Mouse (Mus musculus) lung, postnatal 0 days (tissue): ENCODE results near the gene Itpkc. TPM values are rescaled to one million over a fixed set of nuclear protein-coding genes. Genes with fewer than 3 reads are reported as not detected.

Experiments used
- ATAC-seq: fragments of 200-750 bp; cut with Nextera tagmentation; 2 replicates; pipeline ENCODE4 v1.8.0; 2017; ENCODE audit warnings: moderate library complexity
- DNase-seq: peaks from one replicate; pipeline ENCODE4 v3.0.0-alpha.2; 2016; ENCODE audit warnings: low spot score
- H3K27ac ChIP-seq: fragments of 300-500 bp; sonication (generic); 2 replicates; pipeline ENCODE4 v1.5.1; 2014; ENCODE audit warnings: antibody characterized with exemption, mild to moderate bottlenecking, low read length, mixed read lengths
- H3K27me3 ChIP-seq: fragments of 300-500 bp; sonication (generic); replicated peaks from 2 replicates; pipeline ENCODE4 v1.6.1; 2014; ENCODE audit warnings: low read length, mixed read lengths; ENCODE audit not compliant: insufficient read depth
- H3K36me3 ChIP-seq: fragments of 300-500 bp; sonication (generic); 2 replicates; pipeline ENCODE4 v1.6.1; 2014; ENCODE audit warnings: low read length, mixed read lengths; ENCODE audit not compliant: insufficient read depth
- H3K4me1 ChIP-seq: fragments of 300-500 bp; sonication (generic); 2 replicates; pipeline ENCODE4 v1.6.1; 2014; ENCODE audit warnings: antibody characterized with exemption, low read depth, low read length, mixed read lengths; ENCODE audit not compliant: insufficient read depth
- H3K4me2 ChIP-seq: fragments of 300-500 bp; sonication (generic); replicated peaks from 2 replicates; pipeline ENCODE4 v1.6.1; 2014; ENCODE audit warnings: low read depth, mild to moderate bottlenecking, low read length, moderate library complexity, mixed read lengths
- H3K4me3 ChIP-seq: fragments of 300-500 bp; sonication (generic); 2 replicates; pipeline ENCODE4 v1.5.1; 2014; ENCODE audit warnings: low read depth, low read length
- H3K9ac ChIP-seq: fragments of 300-500 bp; sonication (generic); replicated peaks from 2 replicates; pipeline ENCODE4 v1.6.1; 2014; ENCODE audit warnings: low read depth, mild to moderate bottlenecking
- H3K9me3 ChIP-seq: fragments of 300-500 bp; sonication (generic); 2 replicates; pipeline ENCODE4 v1.6.1; 2016; ENCODE audit warnings: low read length, mixed read lengths
- CTCF ChIP-seq: IDR thresholded peaks from 2 replicates; pipeline ENCODE4 v1.5.1; 2016; ENCODE audit warnings: antibody characterized with exemption, mild to moderate bottlenecking
- EP300 ChIP-seq: IDR thresholded peaks from 2 replicates; pipeline ENCODE4 v1.6.1; 2016; ENCODE audit warnings: antibody characterized with exemption, mild to moderate bottlenecking, control low read depth
- WGBS: fragments of 180-500 bp; shearing (Covaris S2); extraction: QIAGEN DNeasy Blood & Tissue Kit; methylation state at CpG from one replicate; pipeline ENCODE4 v1.1.7; 2014; 5-methylcytosine and 5-hydroxymethylcytosine counted together
- polyA plus RNA-seq: library from polyadenylated mRNA; unstranded; fragments of >200 nt; fragmentation: Nextera tagmentation; extraction: Ambion mirVana; gene quantifications from 2 replicates; pipeline ENCODE4 v1.2.1, GENCODE M21; 2015

The Itpkc gene
- polyA plus RNA-seq, 1 experiment from 2014 or later = 2.9 TPM

DNA sequence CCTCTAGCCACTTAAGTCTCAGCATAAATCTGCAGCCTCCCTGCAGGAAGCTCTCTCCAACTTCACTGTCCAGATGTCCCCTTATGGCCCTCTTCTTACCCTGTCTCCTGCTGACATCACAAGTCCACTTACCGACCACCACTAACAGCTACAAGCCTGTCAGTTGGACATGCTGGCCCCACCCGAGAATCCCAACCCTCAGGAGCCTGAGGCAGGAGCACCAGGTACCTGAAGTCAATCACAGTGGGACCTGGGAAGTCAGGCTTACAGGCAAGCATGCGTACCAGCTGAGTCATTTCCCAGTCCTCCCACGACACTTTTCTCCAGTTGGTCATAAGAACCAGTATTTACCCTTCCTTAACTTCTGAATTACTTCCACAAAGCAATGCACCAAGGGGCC is 34.7 kb downstream of the Itpkc start:
- Histone ChIP-seq H3K4me2 (no peak overlapping the region), H3K27ac (no peak overlapping the region), H3K4me3 (no peak overlapping the region), H3K36me3 (peaks cover 29% of the 10 kb centered on the region), H3K4me1 (0 out of 2 replicates have a peak, but pooled peaks cover 8% of the 10 kb centered on the region), H3K27me3 (no peaks in the 10 kb centered on the region), H3K9me3 (no peaks in the 10 kb centered on the region), H3K9ac (no peak overlapping the region)
- TF ChIP-seq CTCF (no peak), EP300 (no peak)
- ATAC-seq = no peak
- WGBS = 70% methylated on average over 4 of the region's 4 CpGs
- no peak for DNase-seq

GRCm38 (mm10) chr7:27192434-27192833 is 36.0 kb downstream of the Itpkc start:
- ATAC-seq (no peak), DNase-seq (no peak)
- Histone ChIP-seq H3K4me1 (0 out of 2 replicates have a peak, but pooled peaks cover 8% of the 10 kb centered on the region), H3K36me3 (peaks cover 38% of the 10 kb centered on the region), H3K27me3 (no peaks in the 10 kb centered on the region), H3K27ac (no peak overlapping the region), H3K4me2 (no peak overlapping the region), H3K9ac (no peak overlapping the region), H3K9me3 (no peaks in the 10 kb centered on the region), H3K4me3 (no peak overlapping the region)
- 97% methylated on average over 5 of the region's 5 CpGs for WGBS
- TF ChIP-seq EP300 (no peak), CTCF (no peak)

DNA sequence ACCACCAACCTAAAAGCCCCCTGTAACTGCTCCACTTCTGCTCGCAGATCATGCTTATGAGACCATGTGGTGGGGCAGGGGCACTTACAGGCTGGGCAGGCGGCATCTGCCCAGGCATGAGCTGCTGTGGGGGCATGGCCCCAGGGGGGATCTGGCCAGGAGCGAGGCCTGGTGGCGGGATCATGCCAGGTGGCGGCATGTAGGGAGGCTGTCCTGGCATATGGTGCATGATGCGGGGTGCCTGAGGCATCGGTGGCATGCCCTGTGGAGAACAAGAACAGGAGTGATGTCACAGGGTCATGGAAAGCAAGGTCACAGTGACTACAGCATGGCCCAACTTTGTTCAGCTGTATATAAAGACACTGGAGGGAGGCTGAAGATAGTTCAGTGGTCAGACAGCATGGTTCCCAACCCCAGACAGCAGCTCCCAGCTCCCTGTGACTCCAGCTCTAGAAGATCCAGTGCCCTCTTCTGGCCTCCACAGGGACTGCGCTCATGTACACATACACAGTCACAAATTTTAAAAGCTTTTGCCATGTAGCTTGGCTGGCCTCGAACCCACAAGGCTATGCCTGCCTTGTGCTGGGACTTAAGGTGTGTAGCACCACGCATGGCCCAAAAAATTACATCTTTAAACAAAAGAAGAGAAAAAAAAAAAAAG is 39.1 kb downstream of the Itpkc start:
- Histone ChIP-seq H3K9ac (no peak overlapping the region), H3K27ac (no peak overlapping the region), H3K27me3 (no peaks in the 10 kb centered on the region), H3K4me1 (no peaks in the 10 kb centered on the region), H3K36me3 (peaks cover 44% of the 10 kb centered on the region), H3K4me3 (no peak overlapping the region), H3K4me2 (no peak overlapping the region), H3K9me3 (no peaks in the 10 kb centered on the region)
- ATAC-seq (0 out of 2 replicates have a peak, but pooled peaks have one; percentile 23), DNase-seq (no peak)
- 98% methylated on average over 10 of the region's 10 CpGs for WGBS
- TF ChIP-seq EP300 = no peak
- TF ChIP-seq CTCF = peak; percentile 47

- no peak overlapping the region for H3K4me3 ChIP-seq
- ATAC-seq (no peak), DNase-seq (no peak)
- H3K27me3 ChIP-seq = no peaks in the 10 kb centered on the region
- no peak overlapping the region for H3K9ac ChIP-seq
- H3K4me1 ChIP-seq = no peaks in the 10 kb centered on the region
- no peak overlapping the region for H3K4me2 ChIP-seq
- peaks cover 36% of the 10 kb centered on the region for H3K36me3 ChIP-seq
- no peaks in the 10 kb centered on the region for H3K9me3 ChIP-seq
- no peak overlapping the region for H3K27ac ChIP-seq
- WGBS = 95% methylated on average over 5 of the region's 5 CpGs
- TF ChIP-seq EP300 (no peak), CTCF (no peak)
Measured at GRCm38 (mm10) chr7:27185986-27186385, 42.5 kb downstream of the Itpkc start.

DNA sequence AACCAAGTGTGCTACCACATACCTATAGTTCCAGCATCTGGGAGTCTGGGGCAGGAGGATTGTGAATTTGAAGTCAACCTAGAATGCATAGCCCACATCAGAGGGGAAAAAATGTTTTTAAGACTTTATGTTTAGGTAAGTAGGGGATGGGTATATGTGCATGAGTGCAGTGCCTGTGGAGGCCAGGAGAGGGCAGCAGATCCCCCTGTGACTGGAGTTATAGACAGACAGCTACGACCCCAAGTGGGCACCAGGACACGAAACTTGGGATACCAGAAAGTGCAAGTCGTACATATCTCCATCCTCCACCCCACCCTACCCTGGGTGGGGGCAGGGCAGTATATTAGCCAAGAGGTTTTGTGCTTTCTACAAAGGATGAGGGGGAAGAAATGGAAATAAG is 43.5 kb downstream of the Itpkc start:
- Histone ChIP-seq H3K4me2 (no peak overlapping the region), H3K27me3 (no peaks in the 10 kb centered on the region), H3K4me1 (no peaks in the 10 kb centered on the region), H3K9me3 (no peaks in the 10 kb centered on the region), H3K4me3 (no peak overlapping the region), H3K36me3 (peaks cover 26% of the 10 kb centered on the region), H3K9ac (no peak overlapping the region), H3K27ac (no peak overlapping the region)
- no peak for TF ChIP-seq EP300
- peak; percentile 82 for TF ChIP-seq CTCF
- WGBS = 45% methylated on average over 3 of the region's 3 CpGs
- DNase-seq = no peak
- peak; percentile 15; the same call in 1 of the 2 replicates for ATAC-seq

GRCm38 (mm10) chr7:27182498-27182897 is 46.0 kb downstream of the Itpkc start:
- DNase-seq (no peak), ATAC-seq (no peak)
- peaks cover 8% of the 10 kb centered on the region; the same call in 1 of the 2 replicates for H3K4me1 ChIP-seq
- H3K4me3 ChIP-seq = no peak overlapping the region
- H3K27me3 ChIP-seq = no peaks in the 10 kb centered on the region
- H3K9ac ChIP-seq = no peak overlapping the region
- 43% methylated on average over 1 of the region's 1 CpGs for WGBS
- no peak overlapping the region for H3K27ac ChIP-seq
- H3K4me2 ChIP-seq = no peak overlapping the region
- no peaks in the 10 kb centered on the region for H3K9me3 ChIP-seq
- TF ChIP-seq EP300 (no peak), CTCF (no peak)
- H3K36me3 ChIP-seq = 0 out of 2 replicates have a peak, but pooled peaks cover 6% of the 10 kb centered on the region
